Mouse (Mus musculus) forebrain, embryonic 11.5 days (tissue): ENCODE data around the gene Mcf2l. TPM values are rescaled to one million over a fixed set of nuclear protein-coding genes. Genes with fewer than 3 reads are reported as not detected.

Source experiments
- ATAC-seq: fragments of 200-750 bp; cut with Nextera tagmentation; replicated peaks from 2 replicates; pipeline ENCODE4 v1.8.0; 2017; ENCODE audit warnings: moderate TSS enrichment; ENCODE audit not compliant: low FRiP score
- DNase-seq: peaks from one replicate; pipeline ENCODE4 v3.0.0-alpha.2; 2017; ENCODE audit warnings: low spot score
- H3K27ac ChIP-seq: fragments of 300-500 bp; sonication (generic); 2 replicates; pipeline ENCODE4 v1.5.1; 2014; ENCODE audit warnings: low read depth, low read length
- H3K27me3 ChIP-seq: fragments of 300-500 bp; sonication (generic); 2 replicates; pipeline ENCODE4 v1.6.1; 2014; ENCODE audit warnings: mild to moderate bottlenecking, low read length, mixed read lengths; ENCODE audit not compliant: control insufficient read depth, insufficient read depth
- H3K36me3 ChIP-seq: fragments of 300-500 bp; sonication (generic); 2 replicates; pipeline ENCODE4 v1.6.1; 2014; ENCODE audit warnings: mild to moderate bottlenecking, low read length, moderate library complexity, mixed read lengths; ENCODE audit not compliant: control insufficient read depth, insufficient read depth
- H3K4me1 ChIP-seq: fragments of 300-500 bp; sonication (generic); replicated peaks from 2 replicates; pipeline ENCODE4 v1.6.1; 2014; ENCODE audit warnings: low read length, mixed read lengths; ENCODE audit not compliant: control insufficient read depth, insufficient read depth
- H3K4me2 ChIP-seq: fragments of 300-500 bp; sonication (generic); 2 replicates; pipeline ENCODE4 v1.6.1; 2014; ENCODE audit warnings: low read depth, mild to moderate bottlenecking, low read length, moderate library complexity, mixed read lengths; ENCODE audit not compliant: severe bottlenecking
- H3K4me3 ChIP-seq: fragments of 300-500 bp; sonication (generic); 2 replicates; pipeline ENCODE4 v1.5.1; 2014; ENCODE audit warnings: low read depth, low read length
- H3K9ac ChIP-seq: fragments of 300-500 bp; sonication (generic); 2 replicates; pipeline ENCODE4 v1.6.1; 2014; ENCODE audit warnings: low read length
- H3K9me3 ChIP-seq: fragments of 300-500 bp; sonication (generic); 2 replicates; pipeline ENCODE4 v1.6.1; 2016; ENCODE audit warnings: low read length, mixed read lengths; ENCODE audit not compliant: control insufficient read depth
- WGBS: fragments of 180-500 bp; shearing (Covaris S2); extraction: QIAGEN DNeasy Blood & Tissue Kit; methylation state at CpG from one replicate; pipeline ENCODE4 v1.1.7; 2014; 5-methylcytosine and 5-hydroxymethylcytosine counted together
- polyA plus RNA-seq: library from polyadenylated mRNA; unstranded; fragments of >200 nt; fragmentation: Nextera tagmentation; extraction: Ambion mirVana; gene quantifications from 2 replicates; pipeline ENCODE4 v1.2.1, GENCODE M21; 2014

The Mcf2l gene
- polyA plus RNA-seq, 1 experiment from 2014 or later = 55.5 TPM

DNA sequence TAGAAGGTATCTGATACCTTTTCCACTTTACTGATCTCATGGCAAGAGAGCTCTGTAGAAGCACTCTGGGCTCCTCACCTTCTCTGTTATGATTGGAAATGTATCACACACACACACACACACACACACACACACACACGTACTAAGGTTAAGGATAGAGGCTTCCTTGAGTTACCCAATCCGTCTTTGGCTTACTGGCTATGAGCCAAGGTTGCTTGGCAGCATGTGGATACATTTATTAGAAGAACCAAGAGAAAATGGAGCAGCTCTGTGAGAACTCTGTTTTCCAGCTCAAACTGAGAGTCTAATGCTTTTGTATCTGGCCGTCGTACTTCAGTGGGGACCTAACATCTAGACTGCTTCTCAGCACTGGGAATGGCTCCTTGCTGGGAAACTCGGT lies 121.9 kb downstream of the Mcf2l start:
- no peaks in the 10 kb centered on the region for H3K27me3 ChIP-seq
- H3K9me3 ChIP-seq = no peaks in the 10 kb centered on the region
- 82% methylated on average over 5 of the region's 5 CpGs for WGBS
- 0 out of 2 replicates have a peak, but pooled peaks cover 2% of the 10 kb centered on the region for H3K36me3 ChIP-seq
- H3K27ac ChIP-seq = no peak overlapping the region
- no peak overlapping the region for H3K4me3 ChIP-seq
- no peak overlapping the region for H3K9ac ChIP-seq
- ATAC-seq (no peak), DNase-seq (no peak)
- H3K4me1 ChIP-seq = no peaks in the 10 kb centered on the region
- no peak overlapping the region for H3K4me2 ChIP-seq

DNA sequence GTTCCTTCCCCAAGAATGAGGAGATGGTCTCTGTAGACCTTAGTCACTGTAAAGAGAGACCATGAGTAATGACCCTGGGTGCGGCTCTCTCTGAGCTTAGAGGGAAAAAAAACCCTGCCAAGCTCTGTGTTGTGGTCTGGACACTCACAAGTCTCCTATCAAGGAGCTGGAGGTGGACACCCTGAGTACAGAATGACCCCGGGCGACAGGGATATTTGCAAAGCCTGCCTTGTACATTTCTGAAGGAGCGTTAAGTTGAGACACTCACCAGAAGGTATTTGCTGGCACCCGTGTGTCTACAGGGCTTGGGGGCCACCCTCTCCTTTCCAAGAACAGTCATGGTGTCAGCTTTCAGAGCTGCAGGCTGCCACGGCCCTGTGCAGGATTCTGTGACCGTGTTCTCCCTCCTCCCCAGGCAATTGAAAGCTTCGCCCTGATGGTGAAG lies 123.2 kb downstream of the Mcf2l start:
- Histone ChIP-seq H3K4me2 (no peak overlapping the region), H3K27ac (no peak overlapping the region), H3K4me3 (no peak overlapping the region), H3K9me3 (no peaks in the 10 kb centered on the region), H3K4me1 (no peaks in the 10 kb centered on the region), H3K36me3 (0 out of 2 replicates have a peak, but pooled peaks cover 2% of the 10 kb centered on the region), H3K27me3 (no peaks in the 10 kb centered on the region), H3K9ac (no peak overlapping the region)
- ATAC-seq (no peak), DNase-seq (no peak)
- 70% methylated on average over 8 of the region's 8 CpGs for WGBS

DNA sequence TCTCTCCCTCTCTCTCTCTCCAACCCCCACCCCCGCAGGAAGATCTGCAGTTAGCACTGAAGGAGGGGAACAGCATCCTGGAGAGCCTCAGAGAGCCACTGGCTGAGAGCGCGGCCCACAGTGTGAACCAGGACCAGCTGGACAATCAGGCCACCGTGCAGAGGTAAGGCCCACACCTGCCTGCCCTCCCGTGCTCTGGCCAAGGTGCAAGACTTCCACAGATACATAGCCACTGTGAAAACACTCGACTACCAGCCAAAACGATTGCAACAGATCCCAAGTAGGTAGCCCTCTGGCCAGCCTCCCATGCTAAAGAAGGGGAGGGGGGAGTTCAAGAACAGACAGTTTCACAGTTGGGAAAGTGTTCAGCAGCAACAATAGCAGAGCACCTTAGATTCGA lies 124.7 kb downstream of the Mcf2l start:
- no peaks in the 10 kb centered on the region for H3K9me3 ChIP-seq
- H3K9ac ChIP-seq = no peak overlapping the region
- no peaks in the 10 kb centered on the region for H3K4me1 ChIP-seq
- 95% methylated on average over 7 of the region's 8 CpGs for WGBS
- H3K36me3 ChIP-seq = peaks cover 5% of the 10 kb centered on the region
- H3K27me3 ChIP-seq = no peaks in the 10 kb centered on the region
- no peak overlapping the region for H3K4me2 ChIP-seq
- DNase-seq (no peak), ATAC-seq (no peak)
- H3K27ac ChIP-seq = no peak overlapping the region
- H3K4me3 ChIP-seq = no peak overlapping the region

DNA sequence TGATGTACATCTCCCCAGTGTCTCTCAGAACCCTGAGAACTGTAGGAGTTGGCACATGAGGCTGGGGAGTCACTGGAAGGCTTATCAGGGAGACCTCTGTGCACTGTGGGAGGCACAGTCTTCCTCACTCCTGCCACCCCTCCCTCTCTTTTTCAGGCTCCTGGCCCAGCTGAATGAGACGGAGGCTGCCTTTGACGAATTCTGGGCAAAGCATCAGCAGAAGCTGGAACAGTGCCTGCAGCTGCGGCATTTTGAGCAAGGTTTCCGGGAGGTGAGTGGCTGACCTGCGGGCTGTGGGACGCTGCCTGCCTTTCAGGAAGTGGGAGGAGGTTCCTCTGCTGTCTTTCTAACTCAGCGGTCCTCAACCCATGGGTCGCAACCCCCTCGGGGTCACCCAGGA lies 126.2 kb downstream of the Mcf2l start:
- no peaks in the 10 kb centered on the region for H3K27me3 ChIP-seq
- H3K4me3 ChIP-seq = no peak overlapping the region
- 96% methylated on average over 9 of the region's 9 CpGs for WGBS
- no peak overlapping the region for H3K27ac ChIP-seq
- no peaks in the 10 kb centered on the region for H3K4me1 ChIP-seq
- no peak overlapping the region for H3K9ac ChIP-seq
- H3K9me3 ChIP-seq = no peaks in the 10 kb centered on the region
- no peak overlapping the region for H3K4me2 ChIP-seq
- ATAC-seq (no peak), DNase-seq (no peak)
- peaks cover 8% of the 10 kb centered on the region for H3K36me3 ChIP-seq

DNA sequence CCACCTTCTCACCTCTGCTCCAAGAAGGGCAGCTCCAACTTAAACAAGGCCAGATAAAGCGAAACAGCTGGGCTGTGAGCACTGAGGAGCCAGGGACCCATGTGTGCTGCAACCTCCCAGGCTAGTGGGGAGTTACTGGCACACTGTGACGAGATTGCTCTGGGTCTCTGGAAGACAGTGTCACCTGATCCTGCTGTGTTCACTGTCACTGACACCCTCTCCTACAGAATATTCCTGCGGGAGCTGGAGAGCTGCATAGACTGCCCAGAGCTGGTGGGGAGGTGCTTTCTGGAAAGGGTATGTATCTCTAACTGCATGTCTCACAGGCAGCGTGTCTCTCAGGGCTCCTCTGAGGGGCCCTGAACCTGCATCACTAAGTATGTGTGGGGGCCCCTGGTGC lies 133.9 kb downstream of the Mcf2l start:
- no peaks in the 10 kb centered on the region for H3K4me1 ChIP-seq
- no peaks in the 10 kb centered on the region for H3K27me3 ChIP-seq
- H3K4me2 ChIP-seq = no peak overlapping the region
- no peak overlapping the region for H3K9ac ChIP-seq
- ATAC-seq (no peak), DNase-seq (no peak)
- WGBS = 89% methylated on average over 4 of the region's 4 CpGs
- H3K9me3 ChIP-seq = no peaks in the 10 kb centered on the region
- H3K27ac ChIP-seq = no peak overlapping the region
- H3K4me3 ChIP-seq = no peak overlapping the region
- H3K36me3 ChIP-seq = peaks cover 11% of the 10 kb centered on the region

DNA sequence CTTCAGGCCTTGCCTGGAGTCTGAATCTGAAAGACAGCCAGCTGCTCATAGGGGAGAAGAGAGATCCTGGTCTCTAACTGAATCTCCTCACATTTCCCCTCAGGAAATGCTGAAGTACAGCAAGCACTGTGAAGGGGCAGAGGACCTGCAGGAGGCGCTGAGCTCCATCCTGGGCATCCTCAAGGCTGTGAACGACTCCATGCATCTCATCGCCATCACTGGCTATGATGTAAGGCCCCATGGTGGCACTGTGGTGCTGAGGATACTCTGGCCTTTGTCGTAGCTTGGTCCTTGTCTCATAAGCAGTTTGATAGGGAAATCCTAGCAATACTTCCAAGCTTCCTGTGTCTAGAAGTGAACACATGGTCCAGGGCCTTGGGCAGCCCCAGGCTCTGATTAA lies 136.7 kb downstream of the Mcf2l start:
- no peaks in the 10 kb centered on the region for H3K9me3 ChIP-seq
- DNase-seq (no peak), ATAC-seq (no peak)
- H3K27ac ChIP-seq = no peak overlapping the region
- H3K27me3 ChIP-seq = no peaks in the 10 kb centered on the region
- H3K9ac ChIP-seq = no peak overlapping the region
- H3K4me3 ChIP-seq = no peak overlapping the region
- no peaks in the 10 kb centered on the region for H3K4me1 ChIP-seq
- peaks cover 8% of the 10 kb centered on the region for H3K36me3 ChIP-seq
- H3K4me2 ChIP-seq = no peak overlapping the region
- 71% methylated on average over 4 of the region's 4 CpGs for WGBS

DNA sequence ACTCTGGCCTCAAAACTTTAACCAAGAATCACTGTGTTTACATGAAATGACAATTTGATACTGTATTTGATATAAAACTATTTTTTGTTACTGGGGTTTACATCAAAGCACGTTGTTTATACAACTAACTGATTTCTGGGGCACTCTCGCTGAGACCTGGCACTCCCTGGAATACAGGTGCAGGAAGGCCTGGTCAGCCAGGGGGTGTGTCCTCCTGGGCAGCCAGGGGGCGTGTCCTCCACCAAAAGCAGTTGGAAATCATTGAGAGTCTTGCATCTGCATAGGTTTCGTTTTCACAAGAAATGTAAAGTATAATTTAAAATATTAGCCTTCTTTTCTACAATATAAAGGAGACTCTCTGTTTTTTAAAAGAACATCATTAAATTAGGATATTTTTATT lies 146.0 kb downstream of the Mcf2l start:
- ATAC-seq = no peak
- H3K4me1 ChIP-seq = no peaks in the 10 kb centered on the region
- peaks cover 4% of the 10 kb centered on the region; the same call in 1 of the 2 replicates for H3K36me3 ChIP-seq
- no peaks in the 10 kb centered on the region for H3K9me3 ChIP-seq
- H3K4me2 ChIP-seq = no peak overlapping the region
- no peaks in the 10 kb centered on the region for H3K27me3 ChIP-seq
- no peak overlapping the region for H3K9ac ChIP-seq
- no peak overlapping the region for H3K27ac ChIP-seq
- WGBS = 63% methylated on average over 4 of the region's 4 CpGs
- H3K4me3 ChIP-seq = no peak overlapping the region
- DNase-seq = no peak

DNA sequence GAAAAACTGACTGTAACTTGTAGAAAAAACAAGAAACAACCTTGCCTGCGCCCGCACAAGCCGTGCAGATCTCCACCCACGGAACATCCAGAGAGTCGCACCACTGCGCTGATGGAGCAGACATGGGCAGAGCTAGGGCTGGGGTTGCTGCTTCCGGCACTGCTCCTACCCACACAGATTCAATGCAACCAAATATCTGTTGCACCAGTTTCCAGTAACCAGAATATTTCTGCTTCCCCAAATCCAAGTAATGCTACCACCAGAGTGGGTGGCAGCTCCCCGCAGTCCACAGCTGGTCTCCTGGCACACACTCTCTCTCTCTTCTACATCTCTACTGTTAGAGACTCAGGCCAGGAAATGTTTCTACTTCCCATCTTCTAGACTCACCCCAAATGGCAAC lies 148.2 kb downstream of the Mcf2l start:
- no peaks in the 10 kb centered on the region for H3K27me3 ChIP-seq
- H3K9me3 ChIP-seq = no peaks in the 10 kb centered on the region
- no peak overlapping the region for H3K27ac ChIP-seq
- H3K4me1 ChIP-seq = no peaks in the 10 kb centered on the region
- peaks cover 4% of the 10 kb centered on the region; the same call in 1 of the 2 replicates for H3K36me3 ChIP-seq
- ATAC-seq (no peak), DNase-seq (no peak)
- H3K4me3 ChIP-seq = no peak overlapping the region
- WGBS = 97% methylated on average over 8 of the region's 8 CpGs
- no peak overlapping the region for H3K4me2 ChIP-seq
- H3K9ac ChIP-seq = no peak overlapping the region

DNA sequence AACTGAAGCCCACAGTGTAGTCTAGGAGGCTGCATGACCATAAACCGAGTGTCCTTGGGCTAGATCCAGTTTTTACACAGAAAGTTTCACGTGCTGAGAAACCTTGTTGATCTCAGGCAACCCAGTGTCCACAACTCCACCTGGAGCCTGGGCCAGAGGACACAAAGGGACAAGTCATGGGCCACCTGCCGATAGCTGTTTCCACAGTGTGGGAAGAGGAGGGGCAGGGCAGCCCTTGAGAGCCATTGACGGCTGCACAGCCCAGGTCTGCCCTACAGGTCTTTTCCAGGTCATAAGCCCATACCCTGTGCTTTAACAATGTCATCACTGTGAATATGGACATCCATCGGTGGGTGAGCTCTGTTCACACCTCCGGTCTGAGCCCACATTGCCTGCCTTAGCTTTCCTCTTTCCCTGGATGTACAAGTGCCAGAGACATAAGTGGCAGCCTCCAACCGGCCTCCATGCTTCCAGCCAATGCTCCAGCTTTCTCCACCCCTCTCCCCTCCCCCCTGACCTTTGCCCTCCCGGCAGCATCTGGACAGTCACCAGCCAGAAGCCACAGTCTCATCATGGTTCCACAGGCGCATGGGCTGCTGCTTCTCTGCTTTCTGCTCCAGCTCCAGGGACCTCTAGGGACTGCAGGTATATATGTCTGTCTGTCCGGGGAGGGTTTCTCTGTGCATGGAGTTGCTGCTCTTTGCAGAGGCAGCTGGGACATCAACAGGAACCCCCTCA lies 152.1 kb downstream of the Mcf2l start, which contains the start of gene F7:
Gene F7, plus strand, starts transcription at position 548 of the 738 bp plus-strand sequence.
- no peak within 1 kb of the TSS for H3K27ac ChIP-seq
- H3K4me3 ChIP-seq = no peak within 1 kb of the TSS
- no peak for ATAC-seq
- no peak for DNase-seq
- H3K9me3 ChIP-seq = no peaks in the 10 kb centered on the region
- no peak within 1 kb of the TSS for H3K4me2 ChIP-seq
- H3K36me3 ChIP-seq = no peaks in the 10 kb centered on the region
- WGBS = 72% methylated on average over 10 of the region's 10 CpGs
- no peaks in the 10 kb centered on the region for H3K4me1 ChIP-seq
- no peaks in the 10 kb centered on the region for H3K27me3 ChIP-seq
- H3K9ac ChIP-seq = no peak within 1 kb of the TSS
